Mouse (Mus musculus): ENCODE data around the gene Colq. TPM values are rescaled to one million over a fixed set of nuclear protein-coding genes. Genes with fewer than 3 reads are reported as not detected.

Gene Colq
- polyA plus RNA-seq, 1 experiment = 2.4 TPM

GRCm38 (mm10) chr14:31499526-31499925 lies 91.6 kb downstream of the Colq start:
- no peak overlapping the region for H3K4me3 ChIP-seq (replicated peaks; ENCODE audit: control insufficient read depth, low read depth, low read length)
- 94% methylated on average over 1 of the region's 1 CpGs for WGBS
- TF ChIP-seq POLR2A (IDR thresholded peaks at IDR 0.05; ENCODE audit: borderline replicate concordance, control insufficient read depth, low read depth, low read length) (no peak), CTCF (IDR thresholded peaks at IDR 0.05; ENCODE audit: control insufficient read depth, insufficient read depth, low read length) (no peak)
- H3K4me1 ChIP-seq (ENCODE audit: control insufficient read depth, insufficient read depth, low read length) = peaks cover 3% of the 10 kb centered on the region; the same call in 1 of the 2 replicates
- no peak overlapping the region for H3K27ac ChIP-seq (ENCODE audit: control insufficient read depth, insufficient read depth, low read depth, low read length, poor library complexity)

- Histone ChIP-seq H3K27ac (ENCODE audit: control insufficient read depth, insufficient read depth, low read depth, low read length, poor library complexity) (no peak overlapping the region), H3K4me1 (ENCODE audit: control insufficient read depth, insufficient read depth, low read length) (peaks cover 3% of the 10 kb centered on the region; the same call in 1 of the 2 replicates), H3K4me3 (replicated peaks; ENCODE audit: control insufficient read depth, low read depth, low read length) (peak overlapping the region; percentile 32)
- no peak for TF ChIP-seq POLR2A (IDR thresholded peaks at IDR 0.05; ENCODE audit: borderline replicate concordance, control insufficient read depth, low read depth, low read length)
- no peak for TF ChIP-seq CTCF (IDR thresholded peaks at IDR 0.05; ENCODE audit: control insufficient read depth, insufficient read depth, low read length)
- WGBS = 7% methylated on average over 7 of the region's 7 CpGs
Measured at GRCm38 (mm10) chr14:31496241-31496646, 94.9 kb downstream of the Colq start.

- peak overlapping the region; percentile 84; the same call in 1 of the 2 replicates for H3K27ac ChIP-seq (ENCODE audit: control insufficient read depth, insufficient read depth, low read depth, low read length, poor library complexity)
- H3K4me1 ChIP-seq (ENCODE audit: control insufficient read depth, insufficient read depth, low read length) = peaks cover 3% of the 10 kb centered on the region; the same call in 1 of the 2 replicates
- no peak for TF ChIP-seq CTCF (IDR thresholded peaks at IDR 0.05; ENCODE audit: control insufficient read depth, insufficient read depth, low read length)
- no peak for TF ChIP-seq POLR2A (IDR thresholded peaks at IDR 0.05; ENCODE audit: borderline replicate concordance, control insufficient read depth, low read depth, low read length)
- H3K4me3 ChIP-seq (replicated peaks; ENCODE audit: control insufficient read depth, low read depth, low read length) = peak overlapping the region; percentile 93
- WGBS = under 1% methylated on average over 8 of the region's 8 CpGs
Measured at GRCm38 (mm10) chr14:31495538-31495937, 95.6 kb downstream of the Colq start.

DNA sequence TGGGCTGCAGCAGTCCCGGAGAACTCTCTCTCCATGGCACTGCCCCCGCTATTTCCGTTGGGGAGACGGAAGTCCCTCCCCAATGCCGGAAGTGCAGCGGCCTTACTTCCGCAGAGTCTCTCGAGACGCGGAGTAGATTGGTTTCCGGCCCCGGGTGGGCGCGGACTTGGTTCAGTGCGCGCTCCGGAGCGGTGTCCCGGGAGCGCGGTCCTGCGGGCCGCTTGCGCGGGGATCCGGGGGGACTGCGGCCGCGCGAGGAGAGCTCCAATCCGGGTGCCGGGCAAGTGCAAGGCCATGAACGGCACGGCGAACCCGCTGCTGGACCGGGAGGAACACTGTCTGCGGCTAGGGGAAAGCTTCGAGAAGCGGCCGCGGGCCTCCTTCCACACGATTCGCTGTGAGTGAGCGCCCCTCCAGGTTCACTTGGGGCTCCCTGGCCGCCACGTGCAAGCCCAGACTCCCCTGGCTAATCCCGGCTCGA lies 96.1 kb downstream of the Colq start, which contains the start of gene Mettl6:
Gene Mettl6 (minus strand): TSS at position 66 of the 481 bp plus-strand sequence.
- Histone ChIP-seq H3K27ac (ENCODE audit: control insufficient read depth, insufficient read depth, low read depth, low read length, poor library complexity) (peak within 1 kb of the TSS; percentile 84), H3K4me3 (replicated peaks; ENCODE audit: control insufficient read depth, low read depth, low read length) (peak within 1 kb of the TSS; percentile 93), H3K4me1 (ENCODE audit: control insufficient read depth, insufficient read depth, low read length) (peaks cover 3% of the 10 kb centered on the region; the same call in 1 of the 2 replicates)
- under 1% methylated on average over 49 of the region's 49 CpGs for WGBS
- peak; percentile 9; the same call in 1 of the 2 replicates for TF ChIP-seq CTCF (IDR thresholded peaks at IDR 0.05; ENCODE audit: control insufficient read depth, insufficient read depth, low read length)
- peak; percentile 79; the same call in 1 of the 2 replicates for TF ChIP-seq POLR2A (IDR thresholded peaks at IDR 0.05; ENCODE audit: borderline replicate concordance, control insufficient read depth, low read depth, low read length)

GRCm38 (mm10) chr14:31494349-31494974 lies 96.7 kb downstream of the Colq start, which contains the start of gene Eaf1:
TSS of gene Eaf1 (plus strand) at chr14:31494399.
- Histone ChIP-seq H3K4me1 (ENCODE audit: control insufficient read depth, insufficient read depth, low read length) (peaks cover 3% of the 10 kb centered on the region; the same call in 1 of the 2 replicates), H3K27ac (ENCODE audit: control insufficient read depth, insufficient read depth, low read depth, low read length, poor library complexity) (peak within 1 kb of the TSS; percentile 84), H3K4me3 (replicated peaks; ENCODE audit: control insufficient read depth, low read depth, low read length) (peak within 1 kb of the TSS; percentile 93)
- WGBS = under 1% methylated on average over 37 of the region's 37 CpGs
- no peak for TF ChIP-seq CTCF (IDR thresholded peaks at IDR 0.05; ENCODE audit: control insufficient read depth, insufficient read depth, low read length)
- no peak for TF ChIP-seq POLR2A (IDR thresholded peaks at IDR 0.05; ENCODE audit: borderline replicate concordance, control insufficient read depth, low read depth, low read length)

GRCm38 (mm10) chr14:31493901-31494300 lies 97.2 kb downstream of the Colq start:
- no peak for TF ChIP-seq CTCF (IDR thresholded peaks at IDR 0.05; ENCODE audit: control insufficient read depth, insufficient read depth, low read length)
- peaks cover 3% of the 10 kb centered on the region; the same call in 1 of the 2 replicates for H3K4me1 ChIP-seq (ENCODE audit: control insufficient read depth, insufficient read depth, low read length)
- WGBS = 11% methylated on average over 9 of the region's 9 CpGs
- H3K4me3 ChIP-seq (replicated peaks; ENCODE audit: control insufficient read depth, low read depth, low read length) = peak overlapping the region; percentile 93
- no peak overlapping the region; the same call in 1 of the 2 replicates for H3K27ac ChIP-seq (ENCODE audit: control insufficient read depth, insufficient read depth, low read depth, low read length, poor library complexity)

GRCm38 (mm10) chr14:31488055-31488454 lies 103.1 kb downstream of the Colq start:
- TF ChIP-seq CTCF (IDR thresholded peaks at IDR 0.05; ENCODE audit: control insufficient read depth, insufficient read depth, low read length) = no peak
- no peak for TF ChIP-seq POLR2A (IDR thresholded peaks at IDR 0.05; ENCODE audit: borderline replicate concordance, control insufficient read depth, low read depth, low read length)
- Histone ChIP-seq H3K27ac (ENCODE audit: control insufficient read depth, insufficient read depth, low read depth, low read length, poor library complexity) (no peak overlapping the region), H3K4me3 (replicated peaks; ENCODE audit: control insufficient read depth, low read depth, low read length) (no peak overlapping the region), H3K4me1 (ENCODE audit: control insufficient read depth, insufficient read depth, low read length) (no peaks in the 10 kb centered on the region)
- 88% methylated on average over 6 of the region's 6 CpGs for WGBS

- no peak for TF ChIP-seq POLR2A (IDR thresholded peaks at IDR 0.05; ENCODE audit: borderline replicate concordance, control insufficient read depth, low read depth, low read length)
- TF ChIP-seq CTCF (IDR thresholded peaks at IDR 0.05; ENCODE audit: control insufficient read depth, insufficient read depth, low read length) = no peak
- Histone ChIP-seq H3K27ac (ENCODE audit: control insufficient read depth, insufficient read depth, low read depth, low read length, poor library complexity) (no peak overlapping the region), H3K4me3 (replicated peaks; ENCODE audit: control insufficient read depth, low read depth, low read length) (no peak overlapping the region), H3K4me1 (ENCODE audit: control insufficient read depth, insufficient read depth, low read length) (no peaks in the 10 kb centered on the region)
- 77% methylated on average over 4 of the region's 4 CpGs for WGBS
Measured at GRCm38 (mm10) chr14:31486465-31486864, 104.7 kb downstream of the Colq start.
